Mouse (Mus musculus) adrenal gland, adult (tissue): ENCODE results near the gene Tmem8b.

ENCODE experiments used
- DNase-seq, 2 experiments: peaks; one replicate each; pipeline ENCODE4 v3.0.0; 2022 to 2023; ENCODE audit warnings: low spot score in 1 of 2; ENCODE audit not compliant: inconsistent age in 2 of 2

Tmem8b gene

GRCm38 (mm10) chr4:43656339-43657109 is 12.2 kb upstream of the Tmem8b start, which contains the start of gene Hint2:
Gene Hint2, minus strand, starts transcription at chr4:43656466.
- DNase-seq: peak; percentile 97 to 98

- no peak for DNase-seq
Observed at GRCm38 (mm10) chr4:43657146-43657545, 11.6 kb upstream of the Tmem8b start.

DNA sequence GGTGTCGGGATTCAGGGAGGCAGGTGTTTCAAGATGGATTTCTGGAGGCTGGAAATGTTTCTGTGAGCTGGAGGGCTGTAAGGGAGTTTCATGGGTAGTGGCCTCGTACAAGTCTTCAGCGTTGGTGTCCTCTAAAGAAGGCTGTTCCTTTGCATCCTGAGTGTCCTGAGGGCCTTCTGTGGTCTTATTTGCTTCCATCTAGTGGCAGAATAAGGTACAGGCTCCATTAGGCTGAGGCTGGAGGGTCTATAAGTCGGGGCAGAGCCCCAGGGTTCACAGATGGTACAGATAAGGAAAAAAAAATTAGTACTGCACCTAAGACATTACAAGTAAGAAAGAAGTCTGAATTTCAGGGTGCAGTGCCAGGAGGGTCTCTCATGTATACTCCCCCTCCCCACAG is 2.4 kb upstream of the Tmem8b start:
- peak in 1 of 2 experiments; percentile 67 for DNase-seq

DNA sequence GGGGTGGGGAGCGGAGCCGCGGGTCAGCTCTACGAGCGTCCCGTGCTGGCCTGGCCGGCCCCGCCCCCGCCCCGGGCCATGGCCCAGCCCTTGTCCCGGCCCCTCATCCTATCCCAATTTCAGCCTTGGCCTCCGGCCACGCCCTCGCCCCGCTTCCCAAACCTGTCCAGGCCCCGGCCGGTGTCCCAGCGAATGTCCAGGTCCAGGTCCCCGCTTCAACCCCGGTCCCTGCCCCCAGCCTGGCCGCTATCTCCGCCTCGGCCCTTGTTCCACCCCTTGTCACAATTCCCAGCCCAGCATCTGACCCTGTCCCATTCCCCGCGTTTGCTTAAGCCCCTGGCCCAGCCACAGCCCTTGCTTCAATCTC is 640 bp downstream of the Tmem8b start:
- peak; percentile 83 to 95 for DNase-seq

- peak; percentile 86 to 96 for DNase-seq
Observed at GRCm38 (mm10) chr4:43672070-43672469, 3.3 kb downstream of the Tmem8b start.

DNA sequence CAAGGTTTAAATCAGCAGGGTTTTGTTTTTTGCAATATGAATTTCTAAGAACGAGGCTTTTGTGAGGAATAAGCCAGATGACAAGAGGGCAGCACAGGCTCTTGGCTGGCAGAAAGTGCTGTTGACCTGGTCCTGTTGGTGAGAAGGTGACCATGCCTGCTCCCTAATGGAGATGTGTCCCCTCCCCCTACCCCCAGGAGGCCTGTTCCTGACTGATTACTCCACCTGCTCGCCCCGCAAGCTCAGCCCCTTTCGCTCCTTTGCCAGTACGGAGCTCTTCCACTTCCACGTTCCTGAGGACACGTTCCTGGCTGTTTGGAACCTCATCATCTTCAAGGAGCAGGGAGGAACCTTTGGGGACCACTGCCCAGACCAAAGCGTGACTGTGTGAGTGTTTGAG is 4.9 kb downstream of the Tmem8b start:
- no peak for DNase-seq

DNA sequence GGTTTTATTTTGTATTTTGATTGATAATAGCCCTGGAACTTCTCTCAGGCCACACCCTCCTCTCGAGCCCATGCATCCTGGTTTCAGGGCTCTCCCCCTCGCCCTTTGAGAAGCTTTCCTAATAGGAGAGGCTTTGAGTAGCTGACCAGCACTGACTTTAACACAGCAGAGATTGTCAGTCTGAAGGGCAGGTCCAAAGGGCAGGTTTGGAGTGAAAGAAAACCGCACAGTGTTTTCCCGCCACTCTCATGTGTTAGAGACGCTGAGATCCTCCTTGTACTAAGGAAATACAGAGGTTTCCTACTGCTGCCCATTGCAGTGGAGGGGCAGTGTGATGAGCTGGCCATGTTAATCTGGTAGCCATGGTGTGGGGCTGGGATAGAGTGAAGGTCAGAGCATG is 6.2 kb downstream of the Tmem8b start:
- DNase-seq: no peak

DNA sequence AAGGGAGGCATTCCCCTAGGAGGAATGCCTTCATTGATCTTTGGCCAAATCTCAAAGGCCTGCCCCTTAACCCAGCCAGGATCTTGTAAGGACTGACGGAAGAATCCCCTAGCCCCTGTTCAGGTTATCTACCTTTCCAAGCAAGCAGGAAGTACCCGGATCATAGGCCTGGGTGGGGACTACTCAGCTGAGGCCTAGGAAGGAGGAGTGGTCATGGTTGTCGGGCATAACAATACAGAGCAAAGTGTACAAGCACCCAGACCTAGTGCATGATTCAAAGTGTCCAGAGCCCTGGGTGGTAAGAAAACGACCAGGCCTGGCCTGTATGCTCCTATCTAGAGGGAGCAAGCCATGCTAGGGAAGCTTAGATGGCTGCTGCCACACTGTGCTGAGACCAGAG is 6.8 kb downstream of the Tmem8b start:
- DNase-seq: no peak

- DNase-seq: no peak
Observed at GRCm38 (mm10) chr4:43678541-43678940, 9.8 kb downstream of the Tmem8b start.

- peak; percentile 80 to 89 for DNase-seq
Observed at GRCm38 (mm10) chr4:43679416-43680043, 10.8 kb downstream of the Tmem8b start.

DNA sequence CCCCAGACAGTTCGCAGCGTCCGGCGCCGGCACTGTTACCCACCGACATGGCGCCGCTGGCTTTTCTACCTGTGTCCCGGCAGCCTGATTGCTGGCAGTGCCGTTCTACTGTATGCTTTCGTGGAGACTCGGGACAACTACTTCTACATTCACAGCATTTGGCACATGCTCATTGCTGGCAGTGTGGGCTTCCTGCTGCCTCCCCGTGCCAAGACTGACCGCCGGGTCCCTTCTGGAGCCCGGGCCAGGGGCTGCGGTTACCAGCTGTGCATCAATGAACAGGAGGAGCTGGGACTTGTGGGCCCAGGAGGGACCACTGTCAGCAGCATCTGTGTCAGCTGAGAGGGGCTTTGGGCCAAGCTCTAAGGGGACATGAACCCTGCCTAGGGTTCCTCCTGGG is 21.2 kb downstream of the Tmem8b start:
- DNase-seq: no peak

- no peak for DNase-seq
Observed at GRCm38 (mm10) chr4:43691026-43691425, 22.3 kb downstream of the Tmem8b start.

GRCm38 (mm10) chr4:43693806-43694241 is 25.1 kb downstream of the Tmem8b start:
- peak; percentile 60 to 91 for DNase-seq

DNA sequence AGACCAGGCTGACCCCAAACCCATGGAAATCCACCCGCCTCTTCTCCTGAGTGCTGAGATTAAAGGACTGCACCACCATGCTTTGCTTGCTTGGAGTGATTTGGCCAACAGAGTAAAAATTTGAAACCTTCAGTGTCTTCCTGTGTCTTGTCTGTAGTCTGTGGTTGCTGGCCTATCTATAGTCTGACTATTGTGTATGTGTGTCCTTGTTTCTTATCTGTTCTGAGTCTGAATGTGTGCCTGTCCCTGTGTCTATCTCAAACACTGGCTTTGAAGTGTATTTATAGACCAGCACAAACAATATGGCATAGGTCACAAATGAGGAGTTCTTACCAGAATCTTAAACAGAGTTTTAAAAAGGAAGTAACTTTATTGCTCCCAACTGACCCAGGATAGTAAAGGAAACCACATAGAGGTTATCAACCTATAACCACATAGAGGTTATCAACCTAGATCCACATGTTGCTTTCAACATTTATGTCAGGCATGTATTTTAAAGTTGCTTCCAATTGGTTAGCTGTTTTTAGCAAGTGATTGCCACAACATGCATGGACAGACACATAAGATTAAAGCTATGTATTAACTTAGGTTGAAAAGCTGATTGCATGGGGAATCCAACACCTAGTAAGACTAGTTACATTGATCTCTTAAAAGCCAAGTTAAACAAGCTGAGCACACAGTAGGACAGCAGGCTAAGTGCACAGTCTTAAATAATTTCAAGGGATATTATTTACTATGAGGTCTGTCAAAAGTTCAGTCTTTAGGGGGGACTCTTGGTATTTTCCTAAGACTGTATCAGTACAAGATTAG is 25.9 kb downstream of the Tmem8b start:
- no peak for DNase-seq

- peak in 1 of 2 experiments; percentile 67 for DNase-seq
Observed at GRCm38 (mm10) chr4:43695249-43695671, 26.5 kb downstream of the Tmem8b start.

- DNase-seq: no peak
Observed at GRCm38 (mm10) chr4:43696561-43696960, 27.8 kb downstream of the Tmem8b start.

DNA sequence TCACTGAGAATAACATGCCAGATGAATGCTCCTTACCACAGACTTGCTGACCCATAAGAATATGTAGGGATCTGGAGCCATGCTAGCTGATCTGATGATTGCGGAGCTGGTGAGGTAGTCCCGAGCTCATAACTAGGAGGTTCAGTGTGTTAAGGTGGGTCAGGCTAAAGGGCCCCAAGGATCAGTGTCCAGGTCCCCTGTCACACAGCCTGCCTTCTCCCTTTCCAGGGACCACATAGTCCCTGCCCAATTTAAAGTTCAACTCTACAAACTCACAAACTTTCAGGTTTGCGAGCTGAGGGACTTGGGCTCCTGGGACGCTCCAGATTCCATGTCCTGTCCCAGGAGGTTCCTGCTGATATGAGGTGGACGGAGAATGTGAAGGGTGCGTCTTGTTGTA is 31.9 kb downstream of the Tmem8b start, which contains the start of gene Olfr70:
Gene Olfr70, minus strand, starts transcription at position 101 of the 400 bp plus-strand sequence.
- DNase-seq: no peak

DNA sequence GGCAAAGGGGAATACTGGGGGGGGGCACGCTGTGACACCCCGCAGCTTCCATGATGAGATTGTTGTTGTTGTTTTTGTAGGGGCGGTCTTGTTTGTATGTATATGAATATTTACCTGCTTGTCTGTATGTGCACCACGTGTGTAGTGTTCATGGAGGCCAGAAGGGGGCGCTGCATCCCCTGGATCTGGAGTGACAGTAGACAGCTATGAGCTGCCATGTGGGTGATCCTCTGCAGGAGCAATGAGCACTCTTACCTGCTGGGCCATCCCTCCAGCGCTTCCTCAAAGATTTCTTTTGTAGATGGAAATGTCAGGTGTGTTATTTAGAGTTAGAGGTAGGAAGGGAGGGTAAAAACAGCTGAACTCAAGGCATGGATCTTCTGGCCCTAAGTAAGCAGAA is 34.7 kb downstream of the Tmem8b start:
- DNase-seq: no peak

DNA sequence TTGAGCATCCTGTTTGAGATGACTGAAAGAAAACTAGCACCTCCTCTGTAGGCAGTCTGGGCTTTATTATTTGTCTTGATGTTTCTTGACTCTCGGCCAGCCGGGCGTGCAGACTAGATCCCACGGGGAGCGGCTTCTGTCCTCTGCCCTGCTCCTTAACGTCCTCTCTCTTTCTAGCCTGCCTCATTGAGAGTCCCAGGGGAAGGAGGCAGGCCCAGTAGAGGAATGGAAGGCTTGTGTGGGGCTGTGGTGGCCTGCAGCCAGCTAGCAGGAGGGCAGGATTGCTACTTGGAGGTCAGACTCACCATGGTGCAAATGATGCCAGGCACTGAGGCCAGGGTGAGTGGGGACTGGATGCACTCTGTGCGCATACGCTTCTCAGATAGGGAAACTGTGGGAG is 35.1 kb downstream of the Tmem8b start:
- peak in 1 of 2 experiments; percentile 57 for DNase-seq

- no peak for DNase-seq
Observed at GRCm38 (mm10) chr4:43705991-43706390, 37.2 kb downstream of the Tmem8b start.

GRCm38 (mm10) chr4:43709869-43710268 is 41.1 kb downstream of the Tmem8b start, which contains the start of gene Olfr71:
Gene Olfr71, minus strand, starts transcription at chr4:43710255.
- no peak for DNase-seq
